In the genomic region with DNA sequence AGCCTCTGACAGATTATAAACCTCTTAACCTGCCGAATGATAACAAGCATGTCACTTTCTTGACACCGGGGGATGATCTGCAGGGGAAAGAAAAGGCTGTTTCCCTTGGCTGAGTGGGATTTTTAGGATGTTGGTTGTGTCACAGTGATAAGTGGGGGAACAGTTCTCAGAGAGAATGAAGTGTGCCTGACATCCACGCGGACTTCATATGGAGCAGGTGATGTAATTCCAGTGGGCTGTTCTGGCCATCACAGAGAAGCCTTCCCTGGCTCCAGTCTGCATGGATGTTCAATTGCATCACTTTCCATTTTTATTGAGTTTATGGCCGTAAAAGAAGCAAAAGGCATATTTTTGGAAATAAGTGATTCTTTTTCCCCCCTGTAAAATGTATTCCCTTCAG, we compare ENCODE assay signal across 27 mouse cellular contexts.
A peak's percentile ranks its signal among the peaks of the same experiment; 100 is the strongest.
DNase-seq lines count a peak whose midpoint lies in the region; ATAC-seq and TF ChIP-seq lines count a peak whose summit lies in the region.
"Had no signal": no experiment of that assay in that cellular context is flagged by ENCODE, and none has a peak within 500 bp of the region (broad histone marks: within the 10 kb centered on the region; RNA-seq: fewer than 3 reads in every experiment).

No protein-coding gene starts in this region.

- no peak overlapping the region for H3K9ac ChIP-seq in heart, embryonic 14.5 days (ENCODE audit: low read length)
- H3K9ac ChIP-seq in heart, adult 2 months (ENCODE audit: low read depth, low read length): no peak overlapping the region
- no peak overlapping the region for H3K9ac ChIP-seq in midbrain, embryonic 15.5 days
- H3K9ac ChIP-seq in lung, postnatal 0 days (replicated peaks; ENCODE audit: low read depth): no peak overlapping the region
- H3K9ac ChIP-seq: embryonic facial prominence, embryonic 15.5 days; hindbrain, embryonic 13.5 days; liver, postnatal 0 days; midbrain, embryonic 12.5 days; neural tube, embryonic 15.5 days had no signal

- H3K9me3 ChIP-seq in heart, embryonic 14.5 days (ENCODE audit: control insufficient read depth, low read length): no peaks in the 10 kb centered on the region
- no peaks in the 10 kb centered on the region for H3K9me3 ChIP-seq in midbrain, embryonic 15.5 days
- no peaks in the 10 kb centered on the region for H3K9me3 ChIP-seq in lung, postnatal 0 days (ENCODE audit: low read length)
- H3K9me3 ChIP-seq: embryonic facial prominence, embryonic 15.5 days; hindbrain, embryonic 13.5 days; midbrain, embryonic 12.5 days; neural tube, embryonic 15.5 days had no signal

- no peaks in the 10 kb centered on the region for H3K27me3 ChIP-seq in heart, embryonic 14.5 days (ENCODE audit: control insufficient read depth, insufficient read depth, low read length)
- no peaks in the 10 kb centered on the region; the same call in 1 of the 2 replicates for H3K27me3 ChIP-seq in heart, adult 2 months (ENCODE audit: control insufficient read depth, insufficient read depth, low read length)
- no peaks in the 10 kb centered on the region for H3K27me3 ChIP-seq in midbrain, embryonic 15.5 days (replicated peaks)
- no peaks in the 10 kb centered on the region for H3K27me3 ChIP-seq in lung, postnatal 0 days (replicated peaks; ENCODE audit: insufficient read depth, low read length)
- H3K27me3 ChIP-seq: CH12.LX; embryonic facial prominence, embryonic 15.5 days; hindbrain, embryonic 13.5 days; midbrain, embryonic 12.5 days; neural tube, embryonic 15.5 days; Patski had no signal

- H3K4me3 ChIP-seq in heart, embryonic 14.5 days (ENCODE audit: control insufficient read depth in 1 of 2, insufficient read depth in 1 of 2, low read depth in 1 of 2, low read length in 2 of 2): no peak overlapping the region
- H3K4me3 ChIP-seq in heart, adult 2 months: no peak overlapping the region
- H3K4me3 ChIP-seq in left cerebral cortex, adult 2 months: no peak overlapping the region
- H3K4me3 ChIP-seq in midbrain, embryonic 15.5 days: no peak overlapping the region
- H3K4me3 ChIP-seq in lung, postnatal 0 days (ENCODE audit: low read depth, low read length): no peak overlapping the region
- H3K4me3 ChIP-seq: embryonic facial prominence, embryonic 15.5 days; hindbrain, embryonic 13.5 days; midbrain, embryonic 12.5 days; neural tube, embryonic 15.5 days had no signal

- no peak for DNase-seq in heart, adult 2 months
- DNase-seq in left cerebral cortex, adult 2 months (ENCODE audit: extremely low spot score in 1 of 2, low spot score in 2 of 2): peak in 1 of 2 experiments; percentile 26
- no peak for DNase-seq in left cerebral cortex, adult 9 months (ENCODE audit: low spot score in 2 of 2)
- DNase-seq in brain, embryonic 14.5 days (ENCODE audit: low read depth): peak; percentile 39
- no peak for DNase-seq in lung, postnatal 0 days (ENCODE audit: low spot score)
- DNase-seq: B cell, adult 2 months; cerebellum, adult 2 months; cerebellum, postnatal 36 days; embryo, embryonic 11 days; gastrocnemius, postnatal 36 days; kidney, adult 8-10 months; kidney, postnatal 10 days; liver, postnatal 0 days; lung, postnatal 10 days; thymus, adult 18-20 months; thymus, postnatal 36 days had no signal

- intact Hi-C loops in heart, adult 2 months (cut with DNase I): no loop called here
- intact Hi-C loops in left cerebral cortex, adult 2 months (cut with DNase I): loop anchor here (5.0 kb wide), 1 partner anchor 94 kb away; no protein-coding TSS in a partner anchor

- H3K4me2 ChIP-seq in heart, embryonic 14.5 days (ENCODE audit: low read length): peak overlapping the region; percentile 17; the same call in 1 of the 2 replicates
- no peak overlapping the region for H3K4me2 ChIP-seq in midbrain, embryonic 15.5 days
- no peak overlapping the region for H3K4me2 ChIP-seq in lung, postnatal 0 days (replicated peaks; ENCODE audit: low read depth, low read length)
- H3K4me2 ChIP-seq: embryonic facial prominence, embryonic 15.5 days; hindbrain, embryonic 13.5 days; liver, embryonic 11.5 days; midbrain, embryonic 12.5 days; neural tube, embryonic 15.5 days had no signal

- no peaks in the 10 kb centered on the region for H3K36me3 ChIP-seq in heart, embryonic 14.5 days (ENCODE audit: control insufficient read depth, insufficient read depth, low read length)
- H3K36me3 ChIP-seq in heart, adult 2 months (ENCODE audit: control insufficient read depth, insufficient read depth, low read length): no peaks in the 10 kb centered on the region
- H3K36me3 ChIP-seq in midbrain, embryonic 15.5 days (replicated peaks): no peaks in the 10 kb centered on the region
- H3K36me3 ChIP-seq in lung, postnatal 0 days (ENCODE audit: insufficient read depth, low read length): no peaks in the 10 kb centered on the region
- H3K36me3 ChIP-seq: embryonic facial prominence, embryonic 15.5 days; G1E; hindbrain, embryonic 13.5 days; midbrain, embryonic 12.5 days; neural tube, embryonic 15.5 days had no signal

- H3K79me2 ChIP-seq in heart, adult 2 months (replicated peaks; ENCODE audit: control insufficient read depth, insufficient read depth, low read length): no peaks in the 10 kb centered on the region

- WGBS in heart, embryonic 14.5 days: 22% methylated on average over 5 of the region's 5 CpGs
- 35% methylated on average over 5 of the region's 5 CpGs for WGBS in heart, adult 2 months
- WGBS in midbrain, embryonic 15.5 days: 53% methylated on average over 5 of the region's 5 CpGs
- WGBS in lung, postnatal 0 days: 42% methylated on average over 5 of the region's 5 CpGs

- no peak for TF ChIP-seq POLR2A in heart, adult 2 months (IDR thresholded peaks at IDR 0.05; ENCODE audit: insufficient read depth, low read depth, low read length)
- no peak for TF ChIP-seq POLR2A in brain, embryonic 14.5 days (IDR thresholded peaks at IDR 0.05; ENCODE audit: borderline replicate concordance, extremely low read depth, insufficient read depth, insufficient read length, poor library complexity, severe bottlenecking)

- no peak overlapping the region; a peak in 1 of 4 replicates for H3K27ac ChIP-seq in heart, embryonic 14.5 days (replicated peaks in 1 of 2; ENCODE audit: control insufficient read depth in 1 of 2, insufficient read depth in 1 of 2, low read depth in 2 of 2, low read length in 2 of 2)
- H3K27ac ChIP-seq in heart, adult 2 months: no peak overlapping the region
- peak overlapping the region; percentile 42; the same call in 1 of the 2 replicates for H3K27ac ChIP-seq in left cerebral cortex, adult 2 months
- peak overlapping the region; percentile 42; the same call in 1 of the 2 replicates for H3K27ac ChIP-seq in midbrain, embryonic 15.5 days
- H3K27ac ChIP-seq in lung, postnatal 0 days (ENCODE audit: low read length): no peak overlapping the region
- H3K27ac ChIP-seq: embryonic facial prominence, embryonic 15.5 days; hindbrain, embryonic 13.5 days; midbrain, embryonic 12.5 days; neural tube, embryonic 15.5 days had no signal

- TF ChIP-seq CTCF in heart, adult 2 months (IDR thresholded peaks at IDR 0.05): no peak
- no peak for TF ChIP-seq CTCF in left cerebral cortex, adult 2 months (IDR thresholded peaks at IDR 0.05)
- TF ChIP-seq CTCF in brain, embryonic 14.5 days (IDR thresholded peaks at IDR 0.05; ENCODE audit: borderline replicate concordance, extremely low read depth, insufficient read depth, insufficient read length): no peak
- no peak for TF ChIP-seq CTCF in lung, postnatal 0 days (IDR thresholded peaks at IDR 0.05)

- H3K4me1 ChIP-seq in heart, embryonic 14.5 days (ENCODE audit: control insufficient read depth in 2 of 2, insufficient read depth in 2 of 2, low read length in 2 of 2): peaks cover 5 to 16% of the 10 kb centered on the region in 2 experiments
- H3K4me1 ChIP-seq in heart, adult 2 months (ENCODE audit: control insufficient read depth, insufficient read depth, low read length): no peaks in the 10 kb centered on the region
- H3K4me1 ChIP-seq in midbrain, embryonic 15.5 days: peaks cover 5% of the 10 kb centered on the region
- no peaks in the 10 kb centered on the region for H3K4me1 ChIP-seq in lung, postnatal 0 days (ENCODE audit: insufficient read depth, low read depth, low read length)
- H3K4me1 ChIP-seq: midbrain, embryonic 12.5 days had no signal

- TF ChIP-seq EP300 in heart, adult 2 months (IDR thresholded peaks at IDR 0.05; ENCODE audit: insufficient read depth, low read depth, low read length): no peak
- TF ChIP-seq EP300 in lung, postnatal 0 days (IDR thresholded peaks at IDR 0.05): no peak

- no peak for ATAC-seq in heart, embryonic 14.5 days (ENCODE audit: insufficient number of reproducible peaks, insufficient read depth, low FRiP score, low read depth)
- ATAC-seq in midbrain, embryonic 15.5 days (replicated peaks): no peak
- no peak for ATAC-seq in lung, postnatal 0 days
- ATAC-seq: forebrain, embryonic 16.5 days; liver, postnatal 0 days; Patski had no signal

Comparison
In these comparisons a context has a peak if more than half of its experiments do, and no peak if none do; other contexts are left out.
1. H3K27ac ChIP-seq: peak in left cerebral cortex, adult 2 months (single experiment) and midbrain, embryonic 15.5 days (single experiment); none in heart, embryonic 14.5 days (0 of 2), heart, adult 2 months (single experiment) and lung, postnatal 0 days (single experiment).